Mouse (Mus musculus) induced T-regulatory cell, adult 2 months (primary cell): Measurements from ENCODE around the gene Bend5.
A peak's percentile ranks its signal among the peaks of the same experiment; 100 is the strongest.

Source experiments
- DNase-seq: peaks from one replicate; pipeline ENCODE4 v3.0.0-alpha.2; 2012; ENCODE audit warnings: low read depth

Bend5 gene

GRCm38 (mm10) chr4:111487233-111487843, 72.5 kb downstream of the Bend5 start:
- no peak for DNase-seq

GRCm38 (mm10) chr4:111493750-111494404, 79.1 kb downstream of the Bend5 start:
- peak; percentile 1 for DNase-seq

- DNase-seq, result peak; percentile 36
Observed at GRCm38 (mm10) chr4:111495949-111496348, 81.1 kb downstream of the Bend5 start.

GRCm38 (mm10) chr4:111498751-111499150, 83.9 kb downstream of the Bend5 start:
- no peak for DNase-seq

GRCm38 (mm10) chr4:111501441-111501840, 86.6 kb downstream of the Bend5 start:
- no peak for DNase-seq

- DNase-seq, result no peak
Observed at GRCm38 (mm10) chr4:111502965-111503727, 88.3 kb downstream of the Bend5 start.

GRCm38 (mm10) chr4:111504952-111505351, 90.1 kb downstream of the Bend5 start:
- no peak for DNase-seq
